Mouse (Mus musculus) C2C12 (cell line): ENCODE data around the gene Ptges.

Experiments
- CEBPB ChIP-seq: IDR thresholded peaks from one replicate; pipeline ENCODE4 v1.6.1; 2011; ENCODE audit warnings: low read depth, mild to moderate bottlenecking, control low read depth, moderate library complexity
- CTCF ChIP-seq: IDR thresholded peaks from one replicate; pipeline ENCODE4 v1.5.1; 2011; ENCODE audit not compliant: control insufficient read depth, insufficient read depth, insufficient read length
- FOSL1 ChIP-seq: IDR thresholded peaks from one replicate; pipeline ENCODE4 v1.8.0; 2011; ENCODE audit warnings: mild to moderate bottlenecking, low read length; ENCODE audit not compliant: poor library complexity, insufficient read depth, severe bottlenecking
- MAX ChIP-seq: IDR thresholded peaks from one replicate; pipeline ENCODE4 v1.6.1; 2011; ENCODE audit warnings: mild to moderate bottlenecking, control low read depth
- MYOD1 ChIP-seq: IDR thresholded peaks from one replicate; pipeline ENCODE4 v1.6.1; 2011; ENCODE audit warnings: low read depth; ENCODE audit not compliant: control insufficient read depth, insufficient read length
- USF1 ChIP-seq: IDR thresholded peaks from one replicate; pipeline ENCODE4 v1.6.1; 2011; ENCODE audit warnings: low read depth, mild to moderate bottlenecking, control low read depth, moderate library complexity

GRCm38 (mm10) chr2:30933917-30934450 lies 4.3 kb upstream of the Ptges start:
- peak; percentile 66 for TF ChIP-seq CTCF
- TF ChIP-seq MAX = no peak
- no peak for TF ChIP-seq USF1
- TF ChIP-seq MYOD1 = no peak
- TF ChIP-seq CEBPB = no peak
- no peak for TF ChIP-seq FOSL1
